Mouse (Mus musculus) hindbrain, embryonic 11.5 days (tissue): ENCODE measurements at regions not wholly inside any gene's neighbourhood (a gene's known extent, or its start where the extent isn't known, plus 50 kb on each side); places are given as distances from the start of the nearest gene placed in this dataset.

Experiments used
- ATAC-seq: fragments of 200-750 bp; cut with Nextera tagmentation; 2 replicates; pipeline ENCODE4 v1.8.0; 2017; ENCODE audit warnings: mild to moderate bottlenecking, moderate TSS enrichment, moderate library complexity; ENCODE audit not compliant: low FRiP score
- DNase-seq: peaks from one replicate; pipeline ENCODE4 v3.0.0-alpha.2; 2015; ENCODE audit warnings: low spot score
- H3K27ac ChIP-seq: fragments of 300-500 bp; sonication (generic); 2 replicates; pipeline ENCODE4 v1.5.1; 2014; ENCODE audit warnings: mild to moderate bottlenecking, low read depth, low read length
- H3K27me3 ChIP-seq: fragments of 300-500 bp; sonication (generic); 2 replicates; pipeline ENCODE4 v1.6.1; 2014; ENCODE audit warnings: mild to moderate bottlenecking, low read length, moderate library complexity, mixed read lengths; ENCODE audit not compliant: control insufficient read depth, insufficient read depth
- H3K36me3 ChIP-seq: fragments of 300-500 bp; sonication (generic); 2 replicates; pipeline ENCODE4 v1.6.1; 2014; ENCODE audit warnings: mild to moderate bottlenecking, low read length, moderate library complexity, mixed read lengths; ENCODE audit not compliant: control insufficient read depth, insufficient read depth
- H3K4me1 ChIP-seq: fragments of 300-500 bp; sonication (generic); replicated peaks from 2 replicates; pipeline ENCODE4 v1.6.1; 2014; ENCODE audit warnings: low read length, mixed read lengths; ENCODE audit not compliant: control insufficient read depth, insufficient read depth
- H3K4me2 ChIP-seq: fragments of 300-500 bp; sonication (generic); replicated peaks from 2 replicates; pipeline ENCODE4 v1.6.1; 2014; ENCODE audit warnings: mild to moderate bottlenecking, low read depth, low read length
- H3K4me3 ChIP-seq: fragments of 300-500 bp; sonication (generic); 2 replicates; pipeline ENCODE4 v1.5.1; 2014; ENCODE audit warnings: low read depth, low read length
- H3K9ac ChIP-seq: fragments of 300-500 bp; sonication (generic); 2 replicates; pipeline ENCODE4 v1.6.1; 2014; ENCODE audit warnings: low read depth, low read length
- H3K9me3 ChIP-seq: fragments of 300-500 bp; sonication (generic); 2 replicates; pipeline ENCODE4 v1.6.1; 2016; ENCODE audit warnings: low read length; ENCODE audit not compliant: control insufficient read depth
- WGBS: fragments of 180-500 bp; shearing (Covaris S2); extraction: QIAGEN DNeasy Blood & Tissue Kit; methylation state at CpG from one replicate; pipeline ENCODE4 v1.1.7; 2014; 5-methylcytosine and 5-hydroxymethylcytosine counted together

DNA sequence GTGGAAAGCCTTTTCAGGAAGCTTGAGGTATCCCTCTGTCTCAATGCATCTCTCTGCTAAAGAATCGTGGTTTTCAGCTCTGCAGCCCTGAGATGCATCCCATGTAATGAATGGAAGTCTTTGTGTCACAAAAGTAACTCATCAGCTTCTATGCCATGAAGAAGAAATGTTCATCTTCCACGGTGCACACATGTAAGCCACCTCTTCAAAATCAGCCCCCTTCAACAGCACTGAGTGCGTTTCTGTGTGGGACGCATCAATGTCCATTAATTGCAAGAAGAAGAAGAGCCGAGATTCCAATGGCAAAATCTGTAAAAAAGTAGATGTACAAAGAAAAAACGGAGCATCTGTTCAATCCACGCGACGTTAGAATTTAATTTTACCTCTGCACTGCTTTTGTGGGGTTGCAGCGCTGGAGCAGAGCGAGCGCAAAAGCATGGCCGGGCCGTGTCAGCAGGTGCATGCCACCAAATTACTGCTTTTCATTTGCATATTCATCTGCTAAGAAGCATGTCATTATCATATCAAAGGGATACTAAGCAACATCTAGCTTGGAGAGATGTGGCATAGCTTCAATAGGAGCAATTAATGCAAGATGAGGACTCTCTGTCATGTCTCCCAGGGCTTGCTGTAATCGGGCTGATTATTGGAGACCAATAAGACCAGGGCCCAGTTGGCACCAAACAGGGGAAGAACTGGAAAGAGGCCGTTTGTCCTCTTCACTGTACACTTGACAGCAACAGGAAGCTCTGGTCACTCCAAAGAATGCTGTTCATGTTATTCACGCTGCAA lies 185.0 kb upstream of the Sox2 start:
- H3K4me1 ChIP-seq: no peaks in the 10 kb centered on the region
- DNase-seq (no peak), ATAC-seq (peak; percentile 75)
- no peak overlapping the region for H3K4me3 ChIP-seq
- no peaks in the 10 kb centered on the region for H3K9me3 ChIP-seq
- H3K27ac ChIP-seq: no peak overlapping the region
- no peaks in the 10 kb centered on the region for H3K36me3 ChIP-seq
- H3K4me2 ChIP-seq: no peak overlapping the region
- H3K27me3 ChIP-seq: no peaks in the 10 kb centered on the region
- WGBS: 70% methylated on average over 17 of the region's 17 CpGs
- no peak overlapping the region for H3K9ac ChIP-seq

DNA sequence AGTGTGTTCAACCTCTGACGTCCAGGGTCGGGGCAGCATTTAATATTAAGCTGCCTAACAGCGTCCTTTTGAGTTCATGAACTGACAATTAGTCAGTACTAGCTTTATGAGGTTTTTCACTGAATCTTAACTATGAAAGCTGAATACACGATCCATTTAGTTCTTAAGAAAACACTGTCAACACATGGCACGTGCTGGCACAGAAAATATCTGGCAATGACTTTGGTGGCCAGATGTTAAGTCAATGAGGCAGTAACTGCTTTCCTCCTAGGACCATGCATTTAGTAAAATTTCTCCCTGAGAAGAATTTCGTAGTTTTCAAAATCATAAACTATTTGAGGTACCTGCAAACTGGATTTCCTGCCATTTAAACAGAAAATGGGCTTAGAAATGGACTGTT lies 191.4 kb upstream of the Sox2 start:
- no peak overlapping the region for H3K4me3 ChIP-seq
- no peaks in the 10 kb centered on the region for H3K9me3 ChIP-seq
- H3K27ac ChIP-seq: no peak overlapping the region
- ATAC-seq: no peak
- WGBS: 84% methylated on average over 6 of the region's 6 CpGs
- no peaks in the 10 kb centered on the region for H3K4me1 ChIP-seq
- no peak for DNase-seq
- no peaks in the 10 kb centered on the region for H3K36me3 ChIP-seq
- H3K27me3 ChIP-seq: no peaks in the 10 kb centered on the region
- H3K4me2 ChIP-seq: no peak overlapping the region
- no peak overlapping the region for H3K9ac ChIP-seq

DNA sequence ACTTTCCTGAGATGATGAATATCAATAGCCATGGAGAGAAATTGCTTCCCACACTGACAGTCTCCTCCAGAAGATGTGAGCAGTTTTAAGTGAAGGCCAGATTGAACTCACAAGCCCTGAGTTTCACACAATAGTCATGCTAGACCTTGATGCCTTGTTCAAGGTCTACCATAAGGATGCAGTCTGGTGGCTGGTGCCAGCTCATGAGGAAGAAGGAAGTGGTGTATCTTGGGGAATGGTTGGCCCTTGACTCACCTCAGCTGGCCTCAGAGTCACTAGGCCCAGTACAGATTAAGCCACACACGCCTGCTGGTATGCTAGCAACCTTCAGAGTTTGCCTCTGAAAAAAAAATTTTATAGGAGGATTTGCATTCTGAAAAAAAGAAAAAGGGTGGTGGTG lies 192.4 kb upstream of the Sox2 start:
- Histone ChIP-seq H3K4me1 (no peaks in the 10 kb centered on the region), H3K4me2 (no peak overlapping the region), H3K9ac (no peak overlapping the region), H3K36me3 (no peaks in the 10 kb centered on the region), H3K27me3 (no peaks in the 10 kb centered on the region), H3K27ac (no peak overlapping the region), H3K4me3 (no peak overlapping the region), H3K9me3 (no peaks in the 10 kb centered on the region)
- ATAC-seq (no peak), DNase-seq (no peak)
- WGBS: 84% methylated on average over 1 of the region's 1 CpGs

DNA sequence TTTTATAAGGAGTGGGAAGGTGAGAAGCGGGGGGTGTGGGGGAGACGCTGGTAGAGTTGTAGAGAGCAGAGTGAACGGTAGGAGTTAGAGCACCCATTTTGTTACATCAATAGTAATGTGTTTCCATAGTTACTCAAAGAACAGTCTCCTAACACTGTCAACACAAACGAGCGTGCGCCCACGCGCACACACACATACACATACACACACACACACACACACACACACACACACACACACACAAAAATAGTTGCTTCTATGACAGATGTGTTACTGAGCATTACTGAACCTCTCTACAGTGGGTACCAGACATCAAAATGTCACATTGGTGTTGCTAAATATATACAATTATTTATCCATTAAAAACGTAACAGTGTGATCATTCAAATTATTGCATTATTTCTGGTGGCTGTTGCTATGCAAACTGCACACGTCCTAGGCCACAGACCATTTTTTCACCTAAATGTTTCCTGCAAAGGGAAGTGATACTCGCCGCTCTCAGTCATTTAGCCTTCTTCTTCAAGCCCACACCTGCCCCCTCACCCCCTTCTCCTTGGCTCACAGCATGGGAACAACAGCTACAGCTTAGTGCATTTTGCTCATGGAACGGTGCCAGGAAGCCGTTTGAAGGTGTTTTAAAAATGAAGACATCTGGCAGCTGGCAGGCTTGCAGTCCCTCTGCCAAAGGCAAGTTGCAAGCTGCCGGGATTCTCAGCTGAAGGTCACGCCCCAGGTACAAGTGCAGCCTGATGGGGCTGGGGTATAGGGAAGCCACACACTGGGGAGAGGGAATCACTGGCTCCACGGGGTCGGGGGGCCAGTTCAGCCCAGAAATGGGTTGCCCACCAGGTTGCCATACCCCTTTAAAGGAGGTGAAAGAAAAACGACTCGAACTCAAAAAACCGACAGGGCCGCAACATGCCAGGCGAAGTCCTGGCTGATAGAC lies 193.4 kb upstream of the Sox2 start:
- Histone ChIP-seq H3K9me3 (no peaks in the 10 kb centered on the region), H3K27me3 (no peaks in the 10 kb centered on the region), H3K27ac (no peak overlapping the region), H3K9ac (no peak overlapping the region), H3K4me3 (no peak overlapping the region), H3K36me3 (no peaks in the 10 kb centered on the region), H3K4me2 (no peak overlapping the region), H3K4me1 (no peaks in the 10 kb centered on the region)
- no peak for DNase-seq
- 78% methylated on average over 23 of the region's 23 CpGs for WGBS
- peak; percentile 30; the same call in 1 of the 2 replicates for ATAC-seq

DNA sequence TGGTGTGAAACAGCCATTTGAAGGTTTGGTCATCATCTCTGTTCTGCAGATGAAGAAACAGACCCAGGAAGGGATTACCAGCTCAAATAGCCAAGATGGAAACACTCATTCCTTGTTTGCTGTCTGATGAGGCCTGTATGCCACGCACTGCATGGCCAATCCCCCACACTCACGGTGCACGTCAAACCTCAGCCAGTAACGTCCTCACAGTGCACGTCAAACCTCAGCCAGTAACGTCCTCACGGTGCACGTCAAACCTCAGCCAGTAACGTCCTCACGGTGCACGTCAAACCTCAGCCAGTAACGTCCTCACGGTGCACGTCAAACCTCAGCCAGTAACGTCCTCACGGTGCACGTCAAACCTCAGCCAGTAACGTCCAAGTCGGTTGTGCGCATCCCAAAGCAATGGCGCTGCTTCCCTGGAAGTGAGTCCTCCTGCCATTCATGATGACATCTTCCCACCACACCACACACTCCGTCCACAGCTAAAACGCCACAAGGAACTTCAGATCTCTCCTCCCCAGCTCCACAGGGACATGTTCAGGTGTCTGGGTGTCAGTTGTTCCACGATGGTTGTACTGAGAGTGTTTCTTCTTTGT lies 196.1 kb upstream of the Sox2 start:
- H3K36me3 ChIP-seq: no peaks in the 10 kb centered on the region
- no peak overlapping the region for H3K4me2 ChIP-seq
- 93% methylated on average over 19 of the region's 24 CpGs for WGBS
- H3K4me1 ChIP-seq: no peaks in the 10 kb centered on the region
- no peak overlapping the region for H3K27ac ChIP-seq
- no peaks in the 10 kb centered on the region for H3K9me3 ChIP-seq
- no peaks in the 10 kb centered on the region for H3K27me3 ChIP-seq
- no peak overlapping the region for H3K4me3 ChIP-seq
- ATAC-seq (no peak), DNase-seq (no peak)
- H3K9ac ChIP-seq: no peak overlapping the region

DNA sequence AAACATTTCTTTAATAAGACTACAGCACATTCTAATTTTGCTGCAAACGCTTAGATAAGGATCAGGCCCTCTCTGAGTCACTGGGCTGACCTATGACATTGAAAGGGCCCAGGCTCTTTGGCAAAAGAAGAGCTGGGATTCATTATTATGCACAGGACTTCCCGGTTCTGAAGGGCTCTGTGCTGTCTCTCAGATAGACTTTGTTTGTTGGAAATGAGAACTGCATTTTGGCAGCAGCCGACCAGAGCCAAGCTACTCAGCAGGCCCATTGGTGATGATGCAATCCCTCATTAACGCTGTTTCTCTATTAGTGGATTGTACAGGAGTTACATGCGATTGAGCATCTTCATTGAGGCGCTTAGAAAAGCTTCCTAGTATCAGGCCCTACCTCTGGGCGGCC lies 204.9 kb upstream of the Sox2 start:
- H3K9me3 ChIP-seq: no peaks in the 10 kb centered on the region
- 0 out of 2 replicates have a peak, but pooled peaks cover 5% of the 10 kb centered on the region for H3K4me1 ChIP-seq
- no peaks in the 10 kb centered on the region for H3K27me3 ChIP-seq
- ATAC-seq (peak; percentile 29; the same call in 1 of the 2 replicates), DNase-seq (peak; percentile 27)
- H3K27ac ChIP-seq: no peak overlapping the region; the same call in 1 of the 2 replicates
- no peak overlapping the region for H3K4me3 ChIP-seq
- no peak overlapping the region for H3K4me2 ChIP-seq
- H3K9ac ChIP-seq: no peak overlapping the region
- H3K36me3 ChIP-seq: no peaks in the 10 kb centered on the region
- WGBS: 35% methylated on average over 7 of the region's 7 CpGs

DNA sequence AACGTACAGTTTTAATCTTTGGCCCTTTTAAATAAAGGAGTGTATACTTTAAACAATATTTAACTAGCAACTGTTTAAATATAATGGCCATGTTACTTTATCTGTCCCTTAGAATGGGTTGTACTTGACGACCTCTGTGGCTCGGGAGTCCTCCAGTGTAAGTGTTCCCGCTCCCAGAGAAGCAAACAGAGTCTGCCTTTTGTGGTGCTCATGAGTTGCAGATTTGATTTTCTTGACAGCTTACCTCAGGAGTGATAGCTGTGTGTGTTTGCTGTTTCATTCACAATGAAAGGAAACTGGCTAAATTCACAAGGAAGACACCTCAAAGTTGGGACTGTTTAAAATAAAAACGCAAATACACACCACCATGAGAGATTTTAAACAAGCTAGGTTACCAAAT lies 205.4 kb upstream of the Sox2 start:
- ATAC-seq (no peak), DNase-seq (peak; percentile 20)
- Histone ChIP-seq H3K9me3 (no peaks in the 10 kb centered on the region), H3K27me3 (no peaks in the 10 kb centered on the region), H3K9ac (no peak overlapping the region), H3K4me1 (0 out of 2 replicates have a peak, but pooled peaks cover 5% of the 10 kb centered on the region), H3K36me3 (no peaks in the 10 kb centered on the region), H3K4me3 (no peak overlapping the region), H3K27ac (no peak overlapping the region), H3K4me2 (no peak overlapping the region)
- whole genome bisulfite sequencing: 40% methylated on average over 5 of the region's 5 CpGs

DNA sequence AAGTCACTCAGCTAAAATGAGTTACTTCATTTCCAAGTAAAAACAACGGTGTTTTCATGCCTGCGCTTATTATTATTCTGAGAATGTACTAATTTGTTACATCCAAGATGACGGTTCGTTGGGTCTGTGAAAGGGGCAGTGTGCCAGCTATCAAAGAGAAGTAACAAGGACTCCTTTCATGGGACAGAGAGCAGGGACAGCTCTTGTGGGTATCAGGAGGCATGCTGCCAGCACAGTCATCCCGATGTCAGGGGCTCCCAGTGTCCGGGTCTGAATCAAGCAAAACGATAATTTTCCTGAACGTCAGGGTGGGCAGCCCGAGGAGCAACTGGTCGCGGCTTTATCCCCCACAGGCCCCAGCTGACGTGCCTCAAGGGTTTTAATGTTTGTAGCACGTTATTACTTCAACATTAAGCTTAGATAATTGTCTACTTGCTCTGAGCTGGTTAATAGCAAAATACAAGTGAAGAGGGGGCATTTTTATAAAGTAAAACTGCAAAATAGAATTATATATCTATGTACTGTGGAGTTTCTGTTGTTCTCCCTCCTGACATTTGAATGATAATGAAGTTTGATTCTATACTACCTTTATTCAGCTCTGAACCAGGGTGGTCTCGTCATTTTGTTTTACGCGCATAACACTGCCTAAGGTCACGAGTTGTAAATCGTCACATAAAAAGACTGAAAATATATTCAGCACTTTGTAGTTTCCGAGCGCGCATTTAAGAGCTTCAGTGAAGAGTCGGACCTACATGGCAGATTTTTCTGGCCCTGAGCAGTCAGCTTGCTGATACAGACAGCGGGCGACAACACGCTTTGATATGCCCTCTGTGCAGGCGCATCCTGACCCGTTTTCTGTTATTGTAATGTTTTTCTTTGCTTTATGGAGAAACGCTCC lies 206.2 kb upstream of the Sox2 start:
- H3K4me1 ChIP-seq: 0 out of 2 replicates have a peak, but pooled peaks cover 5% of the 10 kb centered on the region
- peak; percentile 75 for ATAC-seq

More for the DNA sequence above, 206.2 kb upstream of the Sox2 start:
- no peaks in the 10 kb centered on the region for H3K36me3 ChIP-seq
- no peak overlapping the region for H3K4me3 ChIP-seq
- no peaks in the 10 kb centered on the region for H3K9me3 ChIP-seq
- 31% methylated on average over 28 of the region's 28 CpGs for WGBS
- H3K9ac ChIP-seq: no peak overlapping the region
- no peaks in the 10 kb centered on the region for H3K27me3 ChIP-seq
- DNase-seq: peak; percentile 53
- 0 out of 2 replicates have a peak overlapping the region, but pooled peaks have one; percentile 3 for H3K4me2 ChIP-seq
- peak overlapping the region; percentile 20; the same call in 1 of the 2 replicates for H3K27ac ChIP-seq
